Mouse (Mus musculus): ENCODE data around the gene Npff. TPM values are rescaled to one million over a fixed set of nuclear protein-coding genes. Genes with fewer than 3 reads are reported as not detected.
A peak's percentile ranks its signal among the peaks of the same experiment; 100 is the strongest.

Npff gene
- polyA plus RNA-seq, 1 experiment from 2014 or later, result 2.4 TPM

DNA sequence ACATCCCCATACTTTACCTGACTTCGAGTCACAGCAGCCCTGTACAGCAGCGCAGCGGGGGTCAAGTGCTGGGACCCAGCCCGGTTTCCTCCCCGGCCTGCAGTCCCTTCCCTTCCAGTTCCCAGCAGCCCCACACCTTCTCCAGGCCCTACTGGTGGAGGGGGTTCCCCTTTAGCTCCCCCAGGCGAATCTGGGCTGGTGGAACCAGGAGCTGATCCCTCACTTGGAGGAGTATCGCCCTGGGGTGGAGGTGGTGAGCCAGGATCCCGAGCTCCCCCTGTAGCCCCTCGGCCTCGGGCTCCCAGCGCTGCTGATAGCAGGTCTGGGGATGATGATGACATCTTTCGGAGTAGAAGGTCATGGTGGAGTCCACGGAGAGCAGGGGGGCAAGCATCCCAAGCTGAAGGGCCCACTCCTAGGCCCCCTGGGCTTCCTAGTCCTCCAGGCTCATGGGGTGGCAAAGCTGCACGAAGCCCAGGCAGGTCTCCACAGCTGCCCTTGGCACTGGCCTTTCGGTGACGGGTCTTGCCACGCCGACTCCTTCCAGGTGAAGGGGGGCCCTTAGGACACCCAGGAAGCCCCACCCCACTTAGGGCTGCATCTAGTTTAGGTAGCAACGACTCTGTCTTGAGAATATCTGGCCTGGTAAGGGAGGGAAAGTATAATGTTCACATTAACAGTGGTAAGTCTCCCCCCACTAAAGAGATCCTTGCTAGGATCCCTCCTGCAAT is 23.5 kb downstream of the Npff start:
- H3K27me3 ChIP-seq, result no peaks in the 10 kb centered on the region
- H3K36me3 ChIP-seq, result peaks cover 90% of the 10 kb centered on the region
- no peak overlapping the region for H3K4me2 ChIP-seq (replicated peaks)
- no peak overlapping the region for H3K9ac ChIP-seq (replicated peaks)
- ATAC-seq (replicated peaks), result peak; percentile 14; the same call in 1 of the 2 replicates
- H3K4me3 ChIP-seq, result no peak overlapping the region
- WGBS, result 88% methylated on average over 19 of the region's 19 CpGs
- H3K4me1 ChIP-seq, result no peaks in the 10 kb centered on the region
- H3K27ac ChIP-seq (replicated peaks), result no peak overlapping the region
- H3K9me3 ChIP-seq, result no peaks in the 10 kb centered on the region

DNA sequence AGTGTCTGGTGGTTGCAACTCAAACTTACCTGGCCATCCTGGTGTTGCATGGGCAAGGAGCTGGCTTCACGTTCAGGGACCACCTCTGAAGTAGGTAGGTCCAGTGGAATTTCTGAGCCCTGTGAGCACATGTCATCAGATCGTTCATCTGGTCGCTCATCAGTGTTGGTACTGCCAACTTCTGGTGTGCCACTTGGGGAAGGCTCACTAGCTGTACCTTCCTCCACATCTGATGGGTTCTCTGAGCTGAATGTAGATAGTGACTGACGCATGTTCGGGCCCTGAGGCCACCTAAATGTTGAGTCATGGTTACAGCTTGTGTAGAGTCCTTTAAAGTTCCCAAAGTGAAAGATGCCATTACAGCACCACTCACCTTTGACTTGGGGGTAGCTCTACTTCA is 24.3 kb downstream of the Npff start:
- no peak for ATAC-seq (replicated peaks)
- H3K4me3 ChIP-seq, result no peak overlapping the region
- H3K9ac ChIP-seq (replicated peaks), result no peak overlapping the region
- no peaks in the 10 kb centered on the region for H3K27me3 ChIP-seq
- H3K4me2 ChIP-seq (replicated peaks), result no peak overlapping the region
- peaks cover 90% of the 10 kb centered on the region for H3K36me3 ChIP-seq
- no peaks in the 10 kb centered on the region for H3K4me1 ChIP-seq
- 90% methylated on average over 5 of the region's 5 CpGs for WGBS
- no peaks in the 10 kb centered on the region for H3K9me3 ChIP-seq
- H3K27ac ChIP-seq (replicated peaks), result no peak overlapping the region

DNA sequence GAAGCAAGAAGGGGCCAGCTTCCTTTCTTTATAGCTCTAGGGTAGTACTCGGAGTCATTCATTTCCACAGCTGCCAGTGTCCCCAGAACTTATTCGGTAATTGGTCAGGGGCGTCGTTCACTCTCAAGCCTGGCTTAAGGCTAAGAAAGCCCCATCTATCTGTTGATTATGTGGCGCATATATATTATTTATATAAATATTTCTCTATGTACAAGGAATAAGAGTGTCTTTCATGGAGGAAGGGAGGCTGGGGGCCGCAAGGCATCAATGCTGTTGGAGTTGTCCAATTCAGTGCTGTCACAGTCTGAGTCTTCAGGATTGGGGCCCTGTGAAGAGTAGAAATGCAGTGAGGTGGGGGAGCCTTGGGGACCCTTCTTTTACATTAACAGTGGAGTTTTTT is 24.9 kb downstream of the Npff start:
- Histone ChIP-seq H3K4me3 (no peak overlapping the region), H3K4me2 (replicated peaks) (no peak overlapping the region), H3K27me3 (no peaks in the 10 kb centered on the region), H3K4me1 (no peaks in the 10 kb centered on the region), H3K9me3 (no peaks in the 10 kb centered on the region), H3K27ac (replicated peaks) (no peak overlapping the region), H3K36me3 (peaks cover 90% of the 10 kb centered on the region), H3K9ac (replicated peaks) (no peak overlapping the region)
- ATAC-seq (replicated peaks), result no peak
- WGBS, result 89% methylated on average over 6 of the region's 6 CpGs

DNA sequence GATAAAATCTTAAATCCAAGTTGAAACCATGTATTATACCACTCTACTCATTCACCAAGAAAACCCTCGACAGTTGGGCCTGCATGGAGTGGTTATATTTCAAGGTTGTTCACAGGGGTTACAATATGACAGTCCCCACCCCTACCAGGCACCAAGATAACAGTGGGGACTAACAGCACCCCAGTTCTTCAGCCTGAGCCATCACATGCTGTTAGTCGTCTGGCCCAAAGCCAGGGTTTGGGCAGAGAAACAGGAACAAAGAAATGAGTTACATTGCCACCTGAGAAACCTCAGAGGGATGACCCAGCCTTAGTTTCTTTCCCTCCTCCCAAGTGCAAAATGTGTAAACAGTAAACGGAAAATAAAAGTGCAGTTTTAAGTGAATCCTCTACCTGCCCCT is 25.4 kb downstream of the Npff start:
- no peak overlapping the region for H3K4me2 ChIP-seq (replicated peaks)
- H3K27me3 ChIP-seq, result no peaks in the 10 kb centered on the region
- H3K27ac ChIP-seq (replicated peaks), result peak overlapping the region; percentile 31; the same call in 1 of the 2 replicates
- peaks cover 91% of the 10 kb centered on the region for H3K36me3 ChIP-seq
- WGBS, result 63% methylated on average over 3 of the region's 3 CpGs
- no peak for ATAC-seq (replicated peaks)
- H3K9me3 ChIP-seq, result no peaks in the 10 kb centered on the region
- H3K4me3 ChIP-seq, result no peak overlapping the region
- no peaks in the 10 kb centered on the region for H3K4me1 ChIP-seq
- no peak overlapping the region for H3K9ac ChIP-seq (replicated peaks)

DNA sequence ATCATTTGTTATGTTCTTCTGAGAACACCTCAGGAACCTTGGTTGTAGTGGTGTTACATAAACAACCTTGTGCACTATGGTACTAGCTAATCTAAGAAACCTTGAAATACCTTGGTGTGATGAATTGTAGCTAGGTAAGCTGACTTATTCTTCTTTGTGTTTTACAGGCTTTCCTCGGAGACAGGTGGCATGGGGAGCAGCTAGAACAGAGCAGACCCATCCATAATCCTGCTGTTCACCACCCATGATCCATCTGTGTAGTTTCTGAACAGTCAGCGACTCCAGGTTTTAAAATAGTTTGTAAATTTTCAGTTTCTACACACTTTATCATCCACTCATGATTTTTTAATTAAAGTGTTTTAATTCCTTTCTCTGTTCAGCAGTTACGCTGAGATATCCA is 26.4 kb downstream of the Npff start:
- Histone ChIP-seq H3K27me3 (no peaks in the 10 kb centered on the region), H3K27ac (replicated peaks) (no peak overlapping the region), H3K4me1 (no peaks in the 10 kb centered on the region), H3K9me3 (no peaks in the 10 kb centered on the region), H3K4me3 (no peak overlapping the region), H3K36me3 (peaks cover 91% of the 10 kb centered on the region), H3K4me2 (replicated peaks) (no peak overlapping the region), H3K9ac (replicated peaks) (no peak overlapping the region)
- no peak for ATAC-seq (replicated peaks)
- 88% methylated on average over 3 of the region's 3 CpGs for WGBS

DNA sequence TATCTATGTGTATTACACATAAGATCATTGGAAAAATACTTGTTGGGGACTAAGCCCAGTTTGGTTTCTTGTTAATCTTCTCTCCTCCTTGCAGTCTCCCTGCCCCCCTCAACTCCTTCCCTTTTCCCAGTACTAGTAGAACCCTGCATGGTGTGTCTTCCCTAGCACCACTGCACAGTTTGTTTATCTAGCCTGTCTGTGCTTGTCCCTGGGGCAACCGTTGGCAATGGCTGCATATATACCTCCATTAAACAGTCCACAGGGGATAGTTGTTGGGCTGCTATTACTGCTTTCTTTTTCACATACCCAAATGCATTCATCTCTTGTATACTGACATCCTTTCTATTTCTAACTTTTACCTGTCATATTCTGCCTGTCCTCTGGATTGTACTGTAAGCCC is 37.1 kb downstream of the Npff start:
- H3K4me1 ChIP-seq, result no peaks in the 10 kb centered on the region
- H3K9me3 ChIP-seq, result no peaks in the 10 kb centered on the region
- peaks cover 88% of the 10 kb centered on the region for H3K36me3 ChIP-seq
- no peak overlapping the region for H3K4me3 ChIP-seq
- H3K27ac ChIP-seq (replicated peaks), result no peak overlapping the region
- no peak overlapping the region for H3K4me2 ChIP-seq (replicated peaks)
- 90% methylated on average over 1 of the region's 1 CpGs for WGBS
- H3K9ac ChIP-seq (replicated peaks), result no peak overlapping the region
- H3K27me3 ChIP-seq, result no peaks in the 10 kb centered on the region
- no peak for ATAC-seq (replicated peaks)

DNA sequence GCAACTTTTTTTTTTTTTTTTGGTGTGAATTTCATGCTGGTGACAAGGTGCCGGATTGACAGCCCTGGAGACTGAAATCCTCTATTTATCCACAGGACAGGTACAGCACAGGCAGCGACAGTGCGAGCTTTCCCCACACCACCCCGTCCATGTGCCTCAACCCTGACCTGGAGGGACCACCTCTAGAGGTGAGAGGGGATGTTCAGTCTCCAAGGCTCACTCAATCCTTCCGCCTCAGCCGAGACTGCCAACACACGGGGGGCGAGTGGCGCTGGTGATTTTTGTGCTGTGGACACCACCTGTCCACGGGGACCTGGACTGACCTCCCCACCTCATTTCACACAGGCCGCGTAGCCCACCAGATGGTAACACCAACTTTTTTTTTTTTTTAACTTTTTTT is 38.9 kb downstream of the Npff start:
- Histone ChIP-seq H3K4me2 (replicated peaks) (no peak overlapping the region), H3K9me3 (no peaks in the 10 kb centered on the region), H3K9ac (replicated peaks) (no peak overlapping the region), H3K4me1 (no peaks in the 10 kb centered on the region), H3K4me3 (no peak overlapping the region), H3K27me3 (no peaks in the 10 kb centered on the region), H3K27ac (replicated peaks) (no peak overlapping the region), H3K36me3 (peaks cover 90% of the 10 kb centered on the region)
- no peak for ATAC-seq (replicated peaks)
- 89% methylated on average over 12 of the region's 12 CpGs for WGBS

DNA sequence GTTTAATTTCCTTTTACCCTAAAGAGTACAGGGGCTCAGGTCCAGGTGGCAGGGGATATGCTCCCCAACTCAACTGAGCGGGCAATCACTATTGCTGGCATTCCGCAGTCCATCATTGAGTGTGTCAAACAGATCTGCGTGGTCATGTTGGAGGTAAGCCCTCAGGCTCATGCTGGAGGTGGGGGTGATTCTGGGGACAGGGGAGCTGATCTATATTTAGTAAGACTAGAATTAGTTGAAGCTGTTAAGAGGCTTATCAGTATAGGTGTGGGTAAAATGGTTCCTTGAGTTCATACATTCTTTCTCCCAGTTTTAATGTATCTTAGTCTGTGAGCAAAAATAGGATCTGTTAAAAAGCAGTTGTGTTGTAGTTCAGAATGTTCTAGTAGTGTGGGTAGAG is 41.6 kb downstream of the Npff start:
- Histone ChIP-seq H3K4me3 (no peak overlapping the region), H3K36me3 (peaks cover 87% of the 10 kb centered on the region), H3K27me3 (no peaks in the 10 kb centered on the region), H3K9me3 (no peaks in the 10 kb centered on the region), H3K27ac (replicated peaks) (no peak overlapping the region), H3K4me2 (replicated peaks) (no peak overlapping the region), H3K4me1 (no peaks in the 10 kb centered on the region), H3K9ac (replicated peaks) (no peak overlapping the region)
- WGBS, result 94% methylated on average over 3 of the region's 3 CpGs
- no peak for ATAC-seq (replicated peaks)

DNA sequence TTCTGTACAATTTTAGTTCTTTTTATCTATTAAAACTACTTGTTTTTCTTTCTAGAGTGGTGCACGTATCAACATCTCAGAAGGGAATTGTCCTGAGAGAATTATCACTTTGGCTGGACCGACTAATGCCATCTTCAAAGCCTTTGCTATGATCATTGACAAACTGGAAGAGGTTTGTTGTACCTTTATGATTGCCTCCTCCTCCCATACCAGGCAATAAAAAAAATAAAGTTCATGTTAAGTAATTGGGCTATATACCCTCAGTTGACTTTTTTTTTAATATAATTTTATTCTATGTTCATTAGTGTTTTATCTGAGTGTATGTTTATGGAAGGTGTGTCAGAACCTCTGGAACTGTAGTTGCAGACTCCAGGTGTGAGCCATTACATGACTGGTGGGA is 50.2 kb downstream of the Npff start:
- peaks cover 56% of the 10 kb centered on the region for H3K36me3 ChIP-seq

More for the DNA sequence above, 50.2 kb downstream of the Npff start:
- H3K4me3 ChIP-seq, result no peak overlapping the region
- no peak overlapping the region for H3K4me2 ChIP-seq (replicated peaks)
- no peak for ATAC-seq (replicated peaks)
- WGBS, result 91% methylated on average over 2 of the region's 2 CpGs
- H3K9ac ChIP-seq (replicated peaks), result no peak overlapping the region
- H3K4me1 ChIP-seq, result peaks cover 22% of the 10 kb centered on the region
- no peak overlapping the region for H3K27ac ChIP-seq (replicated peaks)
- no peaks in the 10 kb centered on the region for H3K9me3 ChIP-seq
- H3K27me3 ChIP-seq, result no peaks in the 10 kb centered on the region

Other genes with a start within 250 kb of the Npff start
- 50.1 and 51.5 TPM in 2 replicates for gene Mfsd5, start 245.5 kb downstream of the Npff start, polyA plus RNA-seq (2015; fragmentation: Nextera tagmentation; extraction: Ambion mirVana)
- 10.2 and 15.2 TPM in 2 replicates for gene Espl1, start 228.7 kb downstream of the Npff start, polyA plus RNA-seq (2015; fragmentation: Nextera tagmentation; extraction: Ambion mirVana)
- 467 and 474 TPM in 2 replicates for gene Pfdn5, start 198.8 kb downstream of the Npff start, polyA plus RNA-seq (2015; fragmentation: Nextera tagmentation; extraction: Ambion mirVana)
- gene Myg1, start 193.2 kb downstream of the Npff start, polyA plus RNA-seq (2015; fragmentation: Nextera tagmentation; extraction: Ambion mirVana), result 98.2 and 108 TPM in 2 replicates
- 42.6 and 44.9 TPM in 2 replicates for gene Aaas, start 174.2 kb downstream of the Npff start, polyA plus RNA-seq (2015; fragmentation: Nextera tagmentation; extraction: Ambion mirVana)
- gene Sp7, start 157.8 kb downstream of the Npff start, polyA plus RNA-seq (2015; fragmentation: Nextera tagmentation; extraction: Ambion mirVana), result 0.36 and 0.40 TPM in 2 replicates
- gene Sp1, start 118.8 kb downstream of the Npff start, polyA plus RNA-seq (2015; fragmentation: Nextera tagmentation; extraction: Ambion mirVana), result 5.4 and 5.6 TPM in 2 replicates
- 0.15 and 0.83 TPM in 2 replicates for gene Amhr2, start 79.6 kb downstream of the Npff start, polyA plus RNA-seq (2015; fragmentation: Nextera tagmentation; extraction: Ambion mirVana)
- gene Prr13, start 65.9 kb downstream of the Npff start, polyA plus RNA-seq (2015; fragmentation: Nextera tagmentation; extraction: Ambion mirVana), result 85.8 and 89.1 TPM in 2 replicates
- gene Pcbp2, start 54.4 kb downstream of the Npff start, polyA plus RNA-seq (2015; fragmentation: Nextera tagmentation; extraction: Ambion mirVana), result 155 and 161 TPM in 2 replicates
- gene Gm10337, start 21.2 kb downstream of the Npff start, polyA plus RNA-seq (2015; fragmentation: Nextera tagmentation; extraction: Ambion mirVana), result 6.0 and 6.1 TPM in 2 replicates
- gene Map3k12, start 7.9 kb downstream of the Npff start, polyA plus RNA-seq (2015; fragmentation: Nextera tagmentation; extraction: Ambion mirVana), result 55.3 and 55.9 TPM in 2 replicates
- 102 and 103 TPM in 2 replicates for gene Tarbp2, start 6.8 kb downstream of the Npff start, polyA plus RNA-seq (2015; fragmentation: Nextera tagmentation; extraction: Ambion mirVana)
- not detected in 2 replicates for gene Gm28047, start 100.1 kb upstream of the Npff start, polyA plus RNA-seq (2015; fragmentation: Nextera tagmentation; extraction: Ambion mirVana)
- 24.6 and 25.1 TPM in 2 replicates for gene Atf7, start 100.5 kb upstream of the Npff start, polyA plus RNA-seq (2015; fragmentation: Nextera tagmentation; extraction: Ambion mirVana)
- 56.8 and 62.4 TPM in 2 replicates for gene Atp5g2, start 147.4 kb upstream of the Npff start, polyA plus RNA-seq (2015; fragmentation: Nextera tagmentation; extraction: Ambion mirVana)
- gene Calcoco1, start 197.2 kb upstream of the Npff start, polyA plus RNA-seq (2015; fragmentation: Nextera tagmentation; extraction: Ambion mirVana), result 72.1 and 74.5 TPM in 2 replicates

All from forebrain, embryonic 15.5 days (tissue).